Mouse (Mus musculus) v-Abl transformed pro-B cells (cell line): ENCODE results near the gene Slc6a12.

Source experiments
- in situ Hi-C, 2 experiments: fragments of 400-800 bp; cut with MboI; formaldehyde crosslinking; loops; one replicate each; pipeline ENCODE4 v1.15.1; 2025; ENCODE audit not compliant: unreplicated experiment in 2 of 2

Gene Slc6a12

GRCm38 (mm10) chr6:121338519-121338896 is 4.4 kb upstream of the Slc6a12 start:
- in situ Hi-C loops, result loop anchor here (5.0 to 10.0 kb wide), 3 partner anchors 966 to 1054 kb away; partner anchors contain the start of gene M6pr (in 1 of the 2)

GRCm38 (mm10) chr6:121341650-121342049 is 1.2 kb upstream of the Slc6a12 start:
- in situ Hi-C loops, result no loop called here

- in situ Hi-C loops, result no loop called here
Observed at GRCm38 (mm10) chr6:121343771-121344123, 871 bp downstream of the Slc6a12 start.

- in situ Hi-C loops, result no loop called here
Observed at GRCm38 (mm10) chr6:121344329-121344728, 1.5 kb downstream of the Slc6a12 start.

GRCm38 (mm10) chr6:121346428-121346827 is 3.6 kb downstream of the Slc6a12 start:
- in situ Hi-C loops, result no loop called here

- in situ Hi-C loops, result loop anchor here in 1 of 2 experiments (25.0 kb wide), 1 partner anchor 365 kb away; no protein-coding TSS in a partner anchor
Observed at GRCm38 (mm10) chr6:121352276-121352675, 9.4 kb downstream of the Slc6a12 start.

- in situ Hi-C loops, result loop anchor here in 1 of 2 experiments (25.0 kb wide), 1 partner anchor 369 kb away; no protein-coding TSS in a partner anchor
Observed at GRCm38 (mm10) chr6:121356041-121356440, 13.2 kb downstream of the Slc6a12 start.

- in situ Hi-C loops, result loop anchor here in 1 of 2 experiments (25.0 kb wide), 1 partner anchor 370 kb away; no protein-coding TSS in a partner anchor
Observed at GRCm38 (mm10) chr6:121357232-121357631, 14.4 kb downstream of the Slc6a12 start.

GRCm38 (mm10) chr6:121363061-121363460 is 20.2 kb downstream of the Slc6a12 start:
- in situ Hi-C loops, result loop anchor here in 1 of 2 experiments (25.0 kb wide), 1 partner anchor 376 kb away; no protein-coding TSS in a partner anchor

GRCm38 (mm10) chr6:121363956-121364355 is 21.1 kb downstream of the Slc6a12 start:
- in situ Hi-C loops, result loop anchor here in 1 of 2 experiments (25.0 kb wide), 1 partner anchor 377 kb away; no protein-coding TSS in a partner anchor

GRCm38 (mm10) chr6:121366537-121366936 is 23.7 kb downstream of the Slc6a12 start:
- in situ Hi-C loops, result loop anchor here (5.0 to 25.0 kb wide), 3 partner anchors 104 to 379 kb away; no protein-coding TSS in a partner anchor

- in situ Hi-C loops, result loop anchor here (5.0 to 25.0 kb wide), 3 partner anchors 105 to 380 kb away; no protein-coding TSS in a partner anchor
Observed at GRCm38 (mm10) chr6:121367099-121367498, 24.2 kb downstream of the Slc6a12 start.

GRCm38 (mm10) chr6:121371197-121371980 is 28.5 kb downstream of the Slc6a12 start:
- in situ Hi-C loops, result loop anchor here in 1 of 2 experiments (25.0 kb wide), 1 partner anchor 384 kb away; no protein-coding TSS in a partner anchor

GRCm38 (mm10) chr6:121376159-121376558 is 33.3 kb downstream of the Slc6a12 start:
- in situ Hi-C loops, result no loop called here

- in situ Hi-C loops, result no loop called here
Observed at GRCm38 (mm10) chr6:121378256-121378655, 35.4 kb downstream of the Slc6a12 start.

- in situ Hi-C loops, result no loop called here
Observed at GRCm38 (mm10) chr6:121380576-121380975, 37.7 kb downstream of the Slc6a12 start.

GRCm38 (mm10) chr6:121382071-121382470 is 39.2 kb downstream of the Slc6a12 start:
- in situ Hi-C loops, result no loop called here

- in situ Hi-C loops, result no loop called here
Observed at GRCm38 (mm10) chr6:121385397-121385796, 42.5 kb downstream of the Slc6a12 start.

GRCm38 (mm10) chr6:121392610-121393252 is 49.9 kb downstream of the Slc6a12 start:
- in situ Hi-C loops, result no loop called here

GRCm38 (mm10) chr6:121401140-121401539 is 58.3 kb downstream of the Slc6a12 start:
- in situ Hi-C loops, result no loop called here
